In the genomic region with DNA sequence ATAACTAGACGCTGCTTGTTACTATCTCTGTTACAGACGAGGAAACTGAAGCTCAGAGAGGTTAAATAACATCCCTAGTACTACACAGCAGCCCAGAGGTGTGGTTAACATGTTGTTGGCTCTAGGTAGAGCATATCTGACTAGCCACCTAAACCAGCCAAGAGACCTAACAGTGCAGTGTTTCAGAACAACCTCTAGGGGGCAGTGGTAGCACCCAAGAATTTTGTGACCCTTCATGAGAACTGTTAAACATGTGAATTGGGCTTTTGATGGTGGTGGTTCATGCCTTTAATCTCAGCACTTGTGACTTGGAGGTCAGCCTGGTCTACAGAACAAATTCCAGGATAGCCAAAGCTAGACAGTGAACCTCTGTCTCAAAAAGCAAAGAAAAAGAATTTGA, we compare ENCODE assay signal across 8 mouse cellular contexts. TPM values are rescaled to one million over a fixed set of nuclear protein-coding genes. Genes with fewer than 3 reads are reported as not detected.
DNase-seq lines count a peak whose midpoint lies in the region; ATAC-seq and TF ChIP-seq lines count a peak whose summit lies in the region.

No protein-coding gene starts in this region.

- H3K36me3 ChIP-seq in CH12.LX (replicated peaks in 1 of 2; ENCODE audit: control insufficient read depth in 1 of 2, insufficient read depth in 1 of 2, low read length in 1 of 2) = peaks cover 2 to 36% of the 10 kb centered on the region in 2 experiments
- no peaks in the 10 kb centered on the region for H3K36me3 ChIP-seq in kidney, postnatal 0 days (ENCODE audit: insufficient read depth, low read length)

- H3K4me3 ChIP-seq in CH12.LX (replicated peaks in 1 of 3; ENCODE audit: low read depth in 2 of 3, low read length in 2 of 3, poor library complexity in 1 of 3) = no peak overlapping the region
- no peak overlapping the region for H3K4me3 ChIP-seq in kidney, postnatal 0 days (replicated peaks; ENCODE audit: low read depth, low read length)

- ATAC-seq in kidney, postnatal 0 days (replicated peaks; ENCODE audit: low FRiP score, low read depth) = no peak

- H3K9me3 ChIP-seq in CH12.LX (replicated peaks; ENCODE audit: low read length) = no peaks in the 10 kb centered on the region
- H3K9me3 ChIP-seq in kidney, postnatal 0 days (replicated peaks; ENCODE audit: low read length) = no peaks in the 10 kb centered on the region

- no peaks in the 10 kb centered on the region for H3K79me2 ChIP-seq in CH12.LX (replicated peaks; ENCODE audit: control insufficient read depth, extremely low read depth, insufficient read depth, poor library complexity, severe bottlenecking)

- no peak for TF ChIP-seq POLR2A in CH12.LX (IDR thresholded peaks at IDR 0.05; ENCODE audit: low read depth, low read length)

- peak; percentile 9 to 46 for DNase-seq in layer of hippocampus, adult 18-20 months (ENCODE audit: low spot score in 2 of 2)
- DNase-seq in layer of hippocampus, postnatal 25 days (ENCODE audit: extremely low spot score in 1 of 2, low spot score in 1 of 2) = no peak
- DNase-seq in CH12.LX (ENCODE audit: extremely low read depth) = peak; percentile 65
- peak; percentile 68 for DNase-seq in brain, adult 2 months (ENCODE audit: low read depth, low spot score)
- peak; percentile 46 for DNase-seq in fibroblast of lung, adult 2 months (ENCODE audit: low read depth)
- peak; percentile 80 for DNase-seq in kidney, postnatal 0 days (ENCODE audit: low spot score)
- DNase-seq in naive thymus-derived CD4-positive, alpha-beta T cell, adult 2 months (ENCODE audit: low read depth) = peak; percentile 73
- no peak for DNase-seq in testis, postnatal 14 days (ENCODE audit: low spot score)

- 34% methylated on average over 2 of the region's 2 CpGs for WGBS in kidney, postnatal 0 days

- in situ Hi-C loops in CH12.LX (cut with MboI; ENCODE audit: low pct_ligation_motif_present, low pct_unique_long_range_greater_than_20kb, low sequenced_read_pairs) = no loop called here

- H3K27ac ChIP-seq in CH12.LX (ENCODE audit: insufficient read depth, low read depth) = no peak overlapping the region
- H3K27ac ChIP-seq in kidney, postnatal 0 days = no peak overlapping the region

- peaks cover 2 to 31% of the 10 kb centered on the region in 2 experiments for H3K4me1 ChIP-seq in CH12.LX (ENCODE audit: control insufficient read depth in 1 of 2, insufficient read depth in 2 of 2)
- 0 out of 2 replicates have a peak, but pooled peaks cover under 1% of the 10 kb centered on the region for H3K4me1 ChIP-seq in kidney, postnatal 0 days (replicated peaks; ENCODE audit: insufficient read depth, low read length)

- H3K27me3 ChIP-seq in CH12.LX (replicated peaks) = no peaks in the 10 kb centered on the region
- H3K27me3 ChIP-seq in kidney, postnatal 0 days (ENCODE audit: insufficient read depth, low read length) = no peaks in the 10 kb centered on the region

- no peak for TF ChIP-seq EP300 in CH12.LX (IDR thresholded peaks at IDR 0.05; ENCODE audit: low read length)

- TF ChIP-seq CTCF in CH12.LX (conservative IDR thresholded peaks at IDR 0.05 in 1 of 2, IDR thresholded peaks at IDR 0.05 in 1 of 2; ENCODE audit: low read depth in 2 of 2, low read length in 2 of 2) = peak; percentile 87 to 95
- peak; percentile 97 for TF ChIP-seq CTCF in kidney, postnatal 0 days (IDR thresholded peaks at IDR 0.05; ENCODE audit: low read depth)

- dilution Hi-C loops in CH12.LX (cut with MboI; ENCODE audit: extremely low pct_ligation_motif_present, extremely low pct_unique_long_range_greater_than_20kb, low sequenced_read_pairs) = no loop called here

- H3K9ac ChIP-seq in CH12.LX (ENCODE audit: insufficient read depth, low read depth) = no peak overlapping the region
- no peak overlapping the region for H3K9ac ChIP-seq in kidney, postnatal 0 days (ENCODE audit: low read depth, low read length)

- H3K4me2 ChIP-seq in CH12.LX (ENCODE audit: insufficient read depth, low read depth, poor library complexity, severe bottlenecking) = no peak overlapping the region
- H3K4me2 ChIP-seq in kidney, postnatal 0 days (ENCODE audit: low read length) = no peak overlapping the region

- peak; percentile 83 for TF ChIP-seq RAD21 in CH12.LX (IDR thresholded peaks at IDR 0.05; ENCODE audit: low read depth, low read length)

TF ChIP-seq in CH12.LX, 34 proteins besides CTCF, POLR2A, EP300 and RAD21:
- peak; percentile 14; the same call in 1 of the 2 replicates for TF ChIP-seq MAX (IDR thresholded peaks at IDR 0.05; ENCODE audit: low read length)
- TF ChIP-seq KAT2A (IDR thresholded peaks at IDR 0.05; ENCODE audit: insufficient replicate concordance, low read length) = no peak
- TF ChIP-seq RCOR1 (conservative IDR thresholded peaks at IDR 0.05; ENCODE audit: low read depth, low read length) = no peak
- TF ChIP-seq ZC3H11A (IDR thresholded peaks at IDR 0.05; ENCODE audit: low read depth, low read length) = 0 out of 2 replicates have a peak, but pooled peaks have one; percentile 3
- TF ChIP-seq NRF1 (IDR thresholded peaks at IDR 0.05; ENCODE audit: low read depth, low read length) = no peak
- peak; percentile 81 for TF ChIP-seq SMC3 (IDR thresholded peaks at IDR 0.05; ENCODE audit: low read depth, low read length)
- TF ChIP-seq CHD1 (IDR thresholded peaks at IDR 0.05; ENCODE audit: low read depth, low read length) = no peak
- peak; percentile 33; the same call in 1 of the 2 replicates for TF ChIP-seq NELFE (IDR thresholded peaks at IDR 0.05; ENCODE audit: low read depth, low read length)

RNA-seq across cellular contexts. Expression of a gene that starts 46.2 kb away (rescaled TPM):
- 10 to 100 TPM; 30.2 to 37.0 TPM for total RNA-seq in layer of hippocampus, adult 18-20 months (2021)
- 10 to 100 TPM; 26.9 to 32.4 TPM for total RNA-seq in layer of hippocampus, postnatal 25 days (2021)
- total RNA-seq in CH12.LX (2012; rRNA removed) (24.2 and 26.0 TPM in 2 replicates), CH12.LX (2014; rRNA removed) (38.2 and 38.6 TPM in 2 replicates)
- 31.9 and 32.0 TPM in 2 replicates for polyA plus RNA-seq in CH12.LX (2012; ENCODE audit: insufficient read length, low read depth)
- polyA plus RNA-seq in kidney, postnatal 0 days (2015; fragmentation: Nextera tagmentation; extraction: Ambion mirVana) = 26.2 and 29.8 TPM in 2 replicates

Comparison
In these comparisons a context has a peak if more than half of its experiments do, and no peak if none do; other contexts are left out.
1. DNase-seq: peak in layer of hippocampus, adult 18-20 months (2 of 2), CH12.LX (single experiment), brain, adult 2 months (single experiment), fibroblast of lung, adult 2 months (single experiment), kidney, postnatal 0 days (single experiment) and naive thymus-derived CD4-positive, alpha-beta T cell, adult 2 months (single experiment); none in layer of hippocampus, postnatal 25 days (0 of 2) and testis, postnatal 14 days (single experiment).